Mouse (Mus musculus) liver, adult 2 months (tissue): ENCODE measurements around the gene Eif3f.

Source experiments
- CTCF ChIP-seq: fragments of 200-500 bp; IDR thresholded peaks from 2 replicates; pipeline ENCODE4 v1.5.1; 2011; ENCODE audit warnings: low read depth, low read length, control low read depth
- POLR2A ChIP-seq: fragments of 200-500 bp; IDR thresholded peaks from 2 replicates; pipeline ENCODE4 v1.6.1; 2011; ENCODE audit warnings: low read length, control low read depth; ENCODE audit not compliant: insufficient read depth; ENCODE audit errors: extremely low read depth

DNA sequence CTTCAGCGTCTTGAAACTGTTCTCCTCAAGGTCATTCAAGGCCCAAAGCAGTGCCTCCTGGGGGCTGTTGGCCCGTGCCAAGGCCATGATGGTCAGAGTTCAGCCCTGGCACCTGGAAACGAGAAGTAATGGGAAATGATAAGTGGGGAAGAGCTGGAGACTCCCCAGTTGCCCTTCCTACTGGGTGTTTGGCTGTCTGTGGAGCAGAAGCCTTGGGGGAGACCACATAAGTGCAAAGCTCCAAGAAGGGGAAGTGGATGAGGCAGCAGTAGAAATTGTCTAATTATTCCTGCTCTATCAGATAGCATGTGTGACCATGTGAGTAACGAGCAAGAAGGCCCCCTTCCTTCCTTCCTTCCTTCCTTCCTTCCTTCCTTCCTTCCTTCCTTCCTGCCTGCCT is 7.2 kb upstream of the Eif3f start:
- TF ChIP-seq CTCF (no peak), POLR2A (no peak)
